Mouse (Mus musculus) intestine, postnatal 0 days (tissue): ENCODE data around the gene 1700020D05Rik. TPM values are rescaled to one million over a fixed set of nuclear protein-coding genes. Genes with fewer than 3 reads are reported as not detected.
A peak's percentile ranks its signal among the peaks of the same experiment; 100 is the strongest.

Experiments
- ATAC-seq: fragments of 200-750 bp; cut with Nextera tagmentation; 2 replicates; pipeline ENCODE4 v1.8.0; 2017; ENCODE audit warnings: mild to moderate bottlenecking, moderate TSS enrichment, moderate library complexity
- H3K27ac ChIP-seq: fragments of 300-500 bp; sonication (generic); 2 replicates; pipeline ENCODE4 v1.5.1; 2014; ENCODE audit warnings: mild to moderate bottlenecking, low read depth, low read length, moderate library complexity
- H3K27me3 ChIP-seq: fragments of 300-500 bp; sonication (generic); replicated peaks from 2 replicates; pipeline ENCODE4 v1.6.1; 2014; ENCODE audit warnings: low read length, mixed read lengths; ENCODE audit not compliant: control insufficient read depth, insufficient read depth
- H3K36me3 ChIP-seq: fragments of 300-500 bp; sonication (generic); 2 replicates; pipeline ENCODE4 v1.6.1; 2014; ENCODE audit warnings: mild to moderate bottlenecking, moderate library complexity; ENCODE audit not compliant: control insufficient read depth, insufficient read depth
- H3K4me1 ChIP-seq: fragments of 300-500 bp; sonication (generic); replicated peaks from 2 replicates; pipeline ENCODE4 v1.6.1; 2014; ENCODE audit warnings: antibody characterized with exemption, low read length, mixed read lengths; ENCODE audit not compliant: control insufficient read depth, insufficient read depth
- H3K4me2 ChIP-seq: fragments of 300-500 bp; sonication (generic); replicated peaks from 2 replicates; pipeline ENCODE4 v1.6.1; 2014; ENCODE audit warnings: low read depth, mild to moderate bottlenecking, moderate library complexity
- H3K4me3 ChIP-seq: fragments of 300-500 bp; sonication (generic); 2 replicates; pipeline ENCODE4 v1.5.1; 2014; ENCODE audit warnings: low read depth, low read length
- H3K9ac ChIP-seq: fragments of 300-500 bp; sonication (generic); 2 replicates; pipeline ENCODE4 v1.6.1; 2014; ENCODE audit warnings: mild to moderate bottlenecking, low read depth, low read length
- H3K9me3 ChIP-seq: fragments of 300-500 bp; sonication (generic); 2 replicates; pipeline ENCODE4 v1.6.1; 2016; ENCODE audit warnings: mixed run types; ENCODE audit not compliant: control insufficient read depth
- CTCF ChIP-seq: sonication (generic); IDR thresholded peaks from 2 replicates; pipeline ENCODE4 v1.5.1; 2016; ENCODE audit warnings: low read depth, mild to moderate bottlenecking, control low read depth, antibody characterized with exemption, moderate library complexity
- WGBS: fragments of 180-500 bp; shearing (Covaris S2); extraction: QIAGEN DNeasy Blood & Tissue Kit; methylation state at CpG from one replicate; pipeline ENCODE4 v1.1.7; 2014; 5-methylcytosine and 5-hydroxymethylcytosine counted together
- polyA plus RNA-seq: library from polyadenylated mRNA; unstranded; fragments of >200 nt; fragmentation: Nextera tagmentation; extraction: Ambion mirVana; gene quantifications from 2 replicates; pipeline ENCODE4 v1.2.1, GENCODE M21; 2015

Gene 1700020D05Rik
- polyA plus RNA-seq, 1 experiment from 2014 or later: not detected

DNA sequence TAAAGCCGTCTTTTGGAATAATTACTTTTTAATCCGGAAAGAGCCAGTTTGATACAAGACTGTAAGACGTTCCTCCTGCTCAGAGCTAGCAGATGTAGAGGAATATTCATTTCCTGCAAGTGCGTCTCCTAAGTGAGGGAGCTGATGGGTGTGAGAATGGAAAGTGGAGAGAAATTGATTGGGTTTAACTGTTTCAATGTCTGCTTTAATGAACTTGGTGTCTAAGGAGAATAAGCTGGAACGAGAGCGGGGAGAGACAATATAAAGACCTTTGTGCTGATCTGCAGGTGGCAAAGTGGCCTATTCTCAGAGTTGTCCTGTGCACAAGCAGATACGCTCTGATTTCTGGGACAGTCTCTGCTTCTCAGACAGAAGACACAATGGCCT lies 26.5 kb upstream of the 1700020D05Rik start:
- Histone ChIP-seq H3K4me2 (peak overlapping the region; percentile 67), H3K27me3 (no peaks in the 10 kb centered on the region), H3K36me3 (no peaks in the 10 kb centered on the region), H3K9ac (no peak overlapping the region), H3K27ac (no peak overlapping the region), H3K9me3 (no peaks in the 10 kb centered on the region), H3K4me3 (peak overlapping the region; percentile 30; the same call in 1 of the 2 replicates), H3K4me1 (no peaks in the 10 kb centered on the region)
- no peak for TF ChIP-seq CTCF
- ATAC-seq: no peak
- WGBS: 31% methylated on average over 7 of the region's 7 CpGs

DNA sequence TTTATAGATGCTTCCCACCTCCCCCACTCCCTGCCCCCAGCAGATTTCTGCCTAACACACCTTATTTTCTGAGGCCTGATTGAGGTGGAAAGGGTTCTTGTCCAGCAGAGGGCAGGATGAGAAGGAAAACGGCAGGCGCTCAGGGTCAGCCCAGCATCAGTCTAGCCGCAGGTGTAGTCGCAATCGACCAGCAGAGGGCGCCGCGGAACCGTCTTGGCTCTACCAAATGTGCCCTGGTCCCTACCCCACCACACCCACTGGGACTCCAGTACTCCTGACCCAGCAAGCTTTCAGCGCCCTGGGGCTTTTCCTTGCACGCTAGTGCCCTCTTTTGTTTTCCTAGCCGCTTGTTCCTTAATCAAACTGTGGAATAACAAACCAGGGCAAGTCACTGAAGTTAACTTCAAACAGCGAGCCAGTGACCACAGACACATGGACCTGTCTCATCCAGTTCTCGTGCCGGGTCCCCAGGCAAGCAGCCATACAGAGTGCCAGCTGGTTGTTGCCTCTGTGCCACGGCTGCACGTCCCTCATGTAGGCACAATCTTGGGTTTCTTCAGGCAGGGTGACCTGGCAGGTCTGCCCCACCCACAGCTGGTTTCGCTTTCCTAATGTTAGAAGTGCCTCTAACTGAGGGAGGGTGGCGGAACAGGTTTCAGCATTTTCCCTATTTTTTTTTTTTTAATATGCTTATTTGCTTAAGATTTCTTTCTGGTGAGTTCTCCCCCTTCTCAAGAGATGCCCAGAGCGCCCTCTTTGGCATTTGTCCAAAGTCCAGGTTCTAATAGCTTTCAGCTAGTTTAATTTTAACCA lies 25.9 kb upstream of the 1700020D05Rik start:
- Histone ChIP-seq H3K4me2 (peak overlapping the region; percentile 67), H3K27me3 (no peaks in the 10 kb centered on the region), H3K9me3 (no peaks in the 10 kb centered on the region), H3K36me3 (no peaks in the 10 kb centered on the region), H3K9ac (peak overlapping the region; percentile 19; the same call in 1 of the 2 replicates), H3K4me1 (no peaks in the 10 kb centered on the region), H3K27ac (peak overlapping the region; percentile 61), H3K4me3 (peak overlapping the region; percentile 30)
- WGBS: 10% methylated on average over 20 of the region's 20 CpGs
- ATAC-seq: peak; percentile 97
- peak; percentile 99 for TF ChIP-seq CTCF

DNA sequence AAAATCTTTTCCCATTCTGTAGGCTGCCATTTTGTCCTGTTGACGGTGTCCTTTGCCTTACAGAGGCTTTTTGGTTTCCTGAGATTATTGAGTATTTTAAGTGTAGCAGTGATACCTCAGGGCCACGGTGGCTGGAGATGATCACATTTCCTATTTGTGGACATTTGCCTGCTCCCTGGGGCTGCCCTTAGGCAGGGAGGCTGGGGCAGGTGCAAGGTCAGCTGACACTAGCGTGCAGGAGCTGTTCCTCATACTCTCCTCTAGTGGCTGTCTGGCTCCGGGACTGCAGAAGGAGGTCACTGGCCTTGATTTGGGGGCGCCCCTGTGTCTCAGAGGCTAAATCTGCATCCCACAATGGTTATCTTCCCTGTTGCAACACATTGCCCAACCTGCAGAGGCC lies 21.6 kb upstream of the 1700020D05Rik start:
- no peak overlapping the region for H3K9ac ChIP-seq
- H3K4me3 ChIP-seq: no peak overlapping the region
- ATAC-seq: no peak
- no peaks in the 10 kb centered on the region for H3K9me3 ChIP-seq
- no peaks in the 10 kb centered on the region for H3K27me3 ChIP-seq
- no peak overlapping the region for H3K27ac ChIP-seq
- 73% methylated on average over 5 of the region's 5 CpGs for WGBS
- no peak for TF ChIP-seq CTCF
- no peaks in the 10 kb centered on the region for H3K36me3 ChIP-seq
- H3K4me1 ChIP-seq: no peaks in the 10 kb centered on the region
- H3K4me2 ChIP-seq: no peak overlapping the region

DNA sequence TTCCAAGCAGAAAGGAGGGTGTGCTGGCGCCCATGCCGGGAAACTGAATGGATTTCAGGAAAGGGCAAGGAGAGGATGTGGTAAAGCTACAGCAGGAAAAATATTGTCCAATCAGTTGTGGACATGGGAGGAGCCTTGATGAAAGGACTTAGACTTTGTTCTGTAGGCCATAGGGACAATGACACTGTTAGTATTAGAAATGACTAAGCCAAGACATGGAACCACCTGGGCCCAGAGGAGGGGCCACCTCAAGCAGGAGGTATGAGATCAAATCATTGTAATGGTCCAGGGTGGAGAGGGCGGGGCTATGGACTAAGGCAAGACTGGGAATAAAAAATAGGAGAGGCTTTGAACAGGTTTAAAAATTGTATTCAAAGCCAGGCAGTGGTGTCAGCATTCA lies 15.1 kb upstream of the 1700020D05Rik start:
- no peak for TF ChIP-seq CTCF
- Histone ChIP-seq H3K36me3 (no peaks in the 10 kb centered on the region), H3K4me3 (no peak overlapping the region), H3K4me1 (no peaks in the 10 kb centered on the region; the same call in 1 of the 2 replicates), H3K27ac (no peak overlapping the region), H3K9me3 (no peaks in the 10 kb centered on the region), H3K27me3 (no peaks in the 10 kb centered on the region), H3K4me2 (no peak overlapping the region), H3K9ac (no peak overlapping the region)
- ATAC-seq: peak; percentile 86
- 74% methylated on average over 3 of the region's 3 CpGs for WGBS

DNA sequence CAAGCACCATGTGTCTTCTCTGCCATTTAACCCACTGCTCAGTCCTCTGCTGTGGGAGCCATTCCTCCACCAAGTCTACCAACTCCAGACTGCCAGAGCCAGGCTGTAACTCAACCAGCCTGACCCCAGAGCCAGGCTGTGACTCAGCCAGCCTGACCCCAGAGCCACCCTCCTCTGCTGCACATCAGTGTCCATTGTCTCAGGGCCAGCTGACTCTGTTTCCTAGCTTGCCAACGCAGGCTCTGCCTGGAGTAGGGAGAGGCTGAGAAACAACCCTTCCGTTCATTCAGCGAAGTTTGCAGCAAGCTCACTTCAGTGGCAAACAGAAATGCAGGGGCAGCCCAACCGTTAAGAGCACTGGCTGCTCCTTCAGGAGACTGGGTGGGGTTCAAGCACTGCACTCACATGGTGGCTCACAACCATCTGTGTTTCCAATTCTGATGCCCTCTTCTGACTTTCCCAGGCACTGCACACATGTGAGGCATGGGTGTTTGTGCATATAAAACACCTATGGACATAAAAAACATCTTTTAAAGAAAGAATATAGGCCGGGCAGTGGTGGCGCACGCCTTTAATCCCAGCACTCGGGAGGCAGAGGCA lies 13.4 kb upstream of the 1700020D05Rik start:
- Histone ChIP-seq H3K9me3 (no peaks in the 10 kb centered on the region), H3K36me3 (no peaks in the 10 kb centered on the region), H3K27ac (peak overlapping the region; percentile 23), H3K4me3 (no peak overlapping the region), H3K4me1 (no peaks in the 10 kb centered on the region; the same call in none of the 2 replicates), H3K27me3 (no peaks in the 10 kb centered on the region), H3K9ac (no peak overlapping the region), H3K4me2 (no peak overlapping the region)
- no peak for ATAC-seq
- 78% methylated on average over 8 of the region's 8 CpGs for WGBS
- peak; percentile 32; the same call in 1 of the 2 replicates for TF ChIP-seq CTCF

DNA sequence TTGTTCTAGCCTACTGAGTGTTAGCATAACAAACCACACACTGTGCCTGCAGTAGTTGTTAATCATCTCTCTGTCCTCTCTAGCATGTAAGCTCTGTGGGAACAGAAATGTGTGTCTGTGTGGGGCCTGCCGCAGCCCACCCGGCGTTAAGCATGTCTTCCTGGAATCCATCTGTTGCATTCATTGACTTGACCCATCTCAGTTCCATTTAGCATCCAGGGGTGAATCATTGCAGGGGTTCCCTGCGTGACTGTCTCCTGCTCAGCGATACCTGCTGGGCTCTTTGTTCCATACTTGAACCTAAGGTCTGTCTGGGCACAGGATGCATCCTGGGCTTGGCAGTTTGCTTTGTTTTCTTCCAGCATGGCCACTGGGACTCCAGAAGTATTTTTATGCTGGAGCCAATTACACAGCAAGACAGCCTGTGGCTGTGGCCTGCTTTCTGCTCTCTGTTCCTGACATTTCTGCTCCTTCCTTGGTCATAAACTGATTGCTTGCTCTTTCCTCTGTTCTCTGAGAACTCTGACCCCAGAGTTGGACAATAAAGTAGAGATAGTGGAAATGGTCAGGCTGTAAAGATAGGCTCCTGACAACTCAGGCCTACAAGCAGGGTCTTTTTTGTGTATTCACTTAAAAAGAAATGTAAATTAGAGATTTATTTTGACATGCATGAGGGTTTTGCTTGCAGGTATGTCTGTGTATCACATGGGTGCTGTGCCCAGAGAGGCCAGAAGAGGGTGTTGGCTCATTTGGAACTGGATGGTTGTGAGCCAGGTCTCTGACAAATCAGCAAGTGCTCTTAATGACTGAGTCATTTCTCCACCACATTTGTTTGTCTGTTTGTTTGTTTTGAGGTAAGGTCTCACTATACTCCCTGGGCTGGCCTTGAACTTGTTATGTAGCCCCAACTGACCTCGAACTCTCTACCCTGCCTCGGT lies 12.5 kb upstream of the 1700020D05Rik start:
- Histone ChIP-seq H3K4me3 (no peak overlapping the region), H3K9me3 (no peaks in the 10 kb centered on the region), H3K36me3 (no peaks in the 10 kb centered on the region), H3K9ac (no peak overlapping the region), H3K4me2 (no peak overlapping the region), H3K27ac (peak overlapping the region; percentile 23), H3K27me3 (no peaks in the 10 kb centered on the region), H3K4me1 (no peaks in the 10 kb centered on the region; the same call in none of the 2 replicates)
- TF ChIP-seq CTCF: peak; percentile 52
- 69% methylated on average over 7 of the region's 7 CpGs for WGBS
- peak; percentile 44 for ATAC-seq
